Mouse (Mus musculus) hematopoietic stem cell, adult 5-6 weeks (primary cell): Measurements from ENCODE around the gene Syap1. TPM values are rescaled to one million over a fixed set of nuclear protein-coding genes. Genes with fewer than 3 reads are reported as not detected.
A peak's percentile ranks its signal among the peaks of the same experiment; 100 is the strongest.
"Not testable (repeated sequence)": the region's sequence is repeated elsewhere in the genome, so short reads cannot be mapped to it uniquely, and the experiment has no call there.

Experiments
- ATAC-seq, 2 experiments: fragments of 125-278 bp in 1 of 2; replicated peaks in 1 of 2; 2 replicates each; pipeline ENCODE4 v1.8.0; 2016 to 2017; ENCODE audit warnings: inconsistent platforms in 2 of 2, mild to moderate bottlenecking in 2 of 2, moderate number of reproducible peaks in 2 of 2, low read depth in 1 of 2, moderate TSS enrichment in 1 of 2; ENCODE audit not compliant: low FRiP score in 2 of 2, poor library complexity in 2 of 2, severe bottlenecking in 2 of 2, insufficient read depth in 1 of 2, low TSS enrichment in 1 of 2
- total RNA-seq: library from RNA; stranded (forward); fragments of 172-1452, 232-1000 nt; gene quantifications from 2 replicates; pipeline ENCODE4 v1.2.3, GENCODE M21; 2017

Gene Syap1
- 55.8 TPM in 2 replicates for total RNA-seq

- ATAC-seq: peak; percentile 87 to 100
These were observed at the start of gene Syap1 for GRCm38 (mm10) chrX:162887931-162888511. Gene Syap1, minus strand, starts transcription at chrX:162888447.

- ATAC-seq: no peak
These were observed 43.2 kb upstream of the Syap1 start for GRCm38 (mm10) chrX:162931467-162931866.

GRCm38 (mm10) chrX:162921487-162922125 lies 33.4 kb upstream of the Syap1 start:
- 0 out of 4 replicates have a peak, but pooled peaks of 1 of the 2 experiments have one; percentile 42 for ATAC-seq

GRCm38 (mm10) chrX:162915697-162916096 lies 27.4 kb upstream of the Syap1 start:
- ATAC-seq: peak; percentile 86 to 90

GRCm38 (mm10) chrX:162913651-162914050 lies 25.4 kb upstream of the Syap1 start:
- no peak for ATAC-seq

- ATAC-seq: no peak
These were observed 19.3 kb upstream of the Syap1 start for GRCm38 (mm10) chrX:162907554-162907953.

- peak; percentile 77 to 84 for ATAC-seq
These were observed 13.9 kb upstream of the Syap1 start for GRCm38 (mm10) chrX:162902040-162902734.

- peak; percentile 68 to 76 for ATAC-seq
These were observed 13.3 kb upstream of the Syap1 start for GRCm38 (mm10) chrX:162901371-162902039.

GRCm38 (mm10) chrX:162900938-162901337 lies 12.7 kb upstream of the Syap1 start, which contains the start of gene Ctps2:
Gene Ctps2, plus strand, starts transcription at chrX:162901238.
- peak in 1 of 2 experiments; percentile 6; a peak in 1 of 4 replicates for ATAC-seq

GRCm38 (mm10) chrX:162888575-162889223 lies 452 bp upstream of the Syap1 start:
- ATAC-seq: not testable (repeated sequence)

GRCm38 (mm10) chrX:162878236-162878635 lies 10.0 kb downstream of the Syap1 start:
- no peak for ATAC-seq

GRCm38 (mm10) chrX:162873761-162874160 lies 14.5 kb downstream of the Syap1 start:
- no peak for ATAC-seq

GRCm38 (mm10) chrX:162871734-162872517 lies 16.3 kb downstream of the Syap1 start:
- ATAC-seq: peak in 1 of 2 experiments; percentile 60; a peak in 1 of 4 replicates

- ATAC-seq: no peak
These were observed 19.8 kb downstream of the Syap1 start for GRCm38 (mm10) chrX:162868294-162868965.

GRCm38 (mm10) chrX:162848682-162849081 lies 39.6 kb downstream of the Syap1 start:
- no peak for ATAC-seq

GRCm38 (mm10) chrX:162845531-162845930 lies 42.7 kb downstream of the Syap1 start:
- no peak for ATAC-seq
